ENCODE assay signal across 25 mouse cellular contexts in the genomic region with DNA sequence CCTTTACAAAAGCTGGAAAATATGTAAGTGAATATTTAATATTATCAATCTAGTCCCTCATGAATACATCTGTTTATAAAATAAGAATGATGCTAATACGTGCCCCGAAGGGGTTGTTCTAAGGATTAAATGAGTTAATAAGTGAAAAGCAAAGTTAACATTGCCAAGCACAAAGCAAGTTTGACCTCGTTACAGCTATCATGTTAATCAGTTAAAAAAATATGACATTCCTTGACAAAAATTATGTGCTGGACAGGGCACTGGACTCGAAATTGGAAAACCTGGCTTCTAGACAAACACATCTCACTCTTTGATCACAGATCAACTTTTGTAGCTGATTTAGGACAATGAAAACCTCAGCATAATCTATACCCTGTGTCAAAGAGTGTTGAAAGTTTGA.
"Had no signal": no experiment of that assay in that cellular context is flagged by ENCODE, and none has a peak within 500 bp of the region (broad histone marks: within the 10 kb centered on the region; RNA-seq: fewer than 3 reads in every experiment).

No protein-coding gene starts in this region.

- H3K9ac ChIP-seq: heart, embryonic 12.5 days; hindbrain, embryonic 12.5 days; hindbrain, embryonic 14.5 days; intestine, embryonic 15.5 days; kidney, embryonic 15.5 days; limb, embryonic 12.5 days; liver, embryonic 13.5 days; liver, embryonic 15.5 days had no signal

- H3K36me3 ChIP-seq: heart, embryonic 10.5 days; heart, embryonic 12.5 days; hindbrain, embryonic 10.5 days; hindbrain, embryonic 12.5 days; intestine, embryonic 15.5 days; kidney, embryonic 15.5 days; limb, embryonic 10.5 days; limb, embryonic 12.5 days; liver, embryonic 13.5 days; liver, embryonic 15.5 days had no signal

- H3K27me3 ChIP-seq: heart, embryonic 12.5 days; hindbrain, embryonic 12.5 days; intestine, embryonic 15.5 days; kidney, embryonic 15.5 days; limb, embryonic 12.5 days; liver, embryonic 13.5 days; liver, embryonic 15.5 days had no signal

- DNase-seq: gastrocnemius, postnatal 14 days; heart, adult 18-20 months; heart, postnatal 10 days; heart, postnatal 4 days; kidney, adult 18-20 months; kidney, postnatal 10 days; kidney, postnatal 25 days; kidney, postnatal 4 days; liver, embryonic 13.5 days had no signal

- H3K4me2 ChIP-seq: heart, embryonic 12.5 days; hindbrain, embryonic 12.5 days; hindbrain, embryonic 14.5 days; intestine, embryonic 15.5 days; kidney, embryonic 15.5 days; limb, embryonic 12.5 days; liver, embryonic 11.5 days; liver, embryonic 13.5 days; liver, embryonic 15.5 days had no signal

- H3K9me3 ChIP-seq: heart, embryonic 10.5 days; heart, embryonic 12.5 days; hindbrain, embryonic 10.5 days; hindbrain, embryonic 12.5 days; intestine, embryonic 15.5 days; kidney, embryonic 15.5 days; limb, embryonic 10.5 days; limb, embryonic 12.5 days; liver, embryonic 13.5 days; liver, embryonic 15.5 days had no signal

- H3K27ac ChIP-seq: heart, embryonic 10.5 days; hindbrain, embryonic 10.5 days; hindbrain, embryonic 12.5 days; hindbrain, embryonic 14.5 days; intestine, embryonic 15.5 days; kidney, embryonic 15.5 days; layer of hippocampus, adult 2 months; left cerebral cortex, adult 2 months; limb, embryonic 10.5 days; limb, embryonic 12.5 days; liver, embryonic 13.5 days; liver, embryonic 15.5 days had no signal

- H3K4me3 ChIP-seq: heart, embryonic 10.5 days; heart, embryonic 12.5 days; hindbrain, embryonic 10.5 days; hindbrain, embryonic 12.5 days; intestine, embryonic 15.5 days; kidney, embryonic 15.5 days; layer of hippocampus, adult 2 months; left cerebral cortex, adult 2 months; limb, embryonic 10.5 days; limb, embryonic 12.5 days; liver, embryonic 13.5 days; liver, embryonic 15.5 days had no signal

- H3K4me1 ChIP-seq: hindbrain, embryonic 10.5 days; hindbrain, embryonic 12.5 days; intestine, embryonic 15.5 days; liver, embryonic 13.5 days; liver, embryonic 15.5 days had no signal

- ATAC-seq: hindbrain, embryonic 16.5 days; inflammation-experienced regulatory T-cells, adult 6 months; intestine, embryonic 15.5 days; intestine, postnatal 0 days had no signal
